In genomic region chr2:68342122-68342646, GRCm38 (mm10) we compare ENCODE assay signal across 11 mouse cellular contexts.
"Had no signal": no experiment of that assay in that cellular context is flagged by ENCODE, and none has a peak within 500 bp of the region (broad histone marks: within the 10 kb centered on the region; RNA-seq: fewer than 3 reads in every experiment).

No protein-coding gene starts in this region.

- H3K4me3 ChIP-seq: layer of hippocampus, adult 2 months; limb, embryonic 13.5 days; midbrain, embryonic 13.5 days; myocyte; neural tube, embryonic 15.5 days had no signal

- H3K9me3 ChIP-seq: limb, embryonic 13.5 days; midbrain, embryonic 13.5 days; neural tube, embryonic 15.5 days had no signal

- H3K36me3 ChIP-seq: neural tube, embryonic 15.5 days had no signal

- H3K4me2 ChIP-seq: limb, embryonic 13.5 days; midbrain, embryonic 13.5 days; neural tube, embryonic 15.5 days had no signal

- H3K9ac ChIP-seq: limb, embryonic 13.5 days; liver, embryonic 14.5 days; midbrain, embryonic 13.5 days; neural tube, embryonic 15.5 days had no signal

- H3K27ac ChIP-seq: kidney, postnatal 0 days; layer of hippocampus, adult 2 months; limb, embryonic 13.5 days; liver, embryonic 14.5 days; midbrain, embryonic 13.5 days; neural tube, embryonic 15.5 days had no signal

- H3K4me1 ChIP-seq: limb, embryonic 13.5 days had no signal

- DNase-seq: left cerebral cortex, postnatal 4 days; lung, adult 18-20 months; right cerebral cortex, adult 18-20 months; right cerebral cortex, postnatal 25 days had no signal

- H3K27me3 ChIP-seq: limb, embryonic 13.5 days; midbrain, embryonic 13.5 days; neural tube, embryonic 15.5 days had no signal

- ATAC-seq: midbrain, embryonic 13.5 days had no signal
